Mouse (Mus musculus): ENCODE data around the gene Gnb5. TPM values are rescaled to one million over a fixed set of nuclear protein-coding genes. Genes with fewer than 3 reads are reported as not detected.

The Gnb5 gene
- polyA plus RNA-seq, 1 experiment from 2014 or later, result 16.2 TPM

GRCm38 (mm10) chr9:75299342-75299741, 6.7 kb upstream of the Gnb5 start:
- Histone ChIP-seq H3K9me3 (ENCODE audit: control insufficient read depth, low read length) (no peaks in the 10 kb centered on the region), H3K27me3 (replicated peaks; ENCODE audit: control insufficient read depth, insufficient read depth, low read length) (no peaks in the 10 kb centered on the region), H3K4me1 (ENCODE audit: control insufficient read depth, insufficient read depth, low read length) (no peaks in the 10 kb centered on the region), H3K27ac (ENCODE audit: low read length) (no peak overlapping the region), H3K4me3 (ENCODE audit: low read length) (no peak overlapping the region), H3K4me2 (ENCODE audit: low read depth, low read length) (no peak overlapping the region), H3K36me3 (ENCODE audit: control insufficient read depth, insufficient read depth, low read length) (no peaks in the 10 kb centered on the region), H3K9ac (ENCODE audit: low read depth, low read length) (no peak overlapping the region)
- 80% methylated on average over 2 of the region's 2 CpGs for WGBS
- no peak for ATAC-seq

- Histone ChIP-seq H3K4me2 (ENCODE audit: low read depth, low read length) (no peak overlapping the region), H3K4me1 (ENCODE audit: control insufficient read depth, insufficient read depth, low read length) (no peaks in the 10 kb centered on the region), H3K27ac (ENCODE audit: low read length) (no peak overlapping the region), H3K27me3 (replicated peaks; ENCODE audit: control insufficient read depth, insufficient read depth, low read length) (no peaks in the 10 kb centered on the region), H3K9ac (ENCODE audit: low read depth, low read length) (no peak overlapping the region), H3K36me3 (ENCODE audit: control insufficient read depth, insufficient read depth, low read length) (no peaks in the 10 kb centered on the region), H3K9me3 (ENCODE audit: control insufficient read depth, low read length) (no peaks in the 10 kb centered on the region), H3K4me3 (ENCODE audit: low read length) (no peak overlapping the region)
- 80% methylated on average over 2 of the region's 2 CpGs for WGBS
- ATAC-seq, result no peak
Measured at GRCm38 (mm10) chr9:75303033-75303432, 3.1 kb upstream of the Gnb5 start.

GRCm38 (mm10) chr9:75303701-75304261, 2.3 kb upstream of the Gnb5 start:
- Histone ChIP-seq H3K4me1 (ENCODE audit: control insufficient read depth, insufficient read depth, low read length) (no peaks in the 10 kb centered on the region), H3K27me3 (replicated peaks; ENCODE audit: control insufficient read depth, insufficient read depth, low read length) (no peaks in the 10 kb centered on the region), H3K9me3 (ENCODE audit: control insufficient read depth, low read length) (no peaks in the 10 kb centered on the region), H3K36me3 (ENCODE audit: control insufficient read depth, insufficient read depth, low read length) (no peaks in the 10 kb centered on the region), H3K9ac (ENCODE audit: low read depth, low read length) (no peak overlapping the region), H3K4me3 (ENCODE audit: low read length) (no peak overlapping the region), H3K27ac (ENCODE audit: low read length) (no peak overlapping the region), H3K4me2 (ENCODE audit: low read depth, low read length) (no peak overlapping the region)
- ATAC-seq, result no peak
- 37% methylated on average over 16 of the region's 16 CpGs for WGBS

GRCm38 (mm10) chr9:75304286-75304685, 1.8 kb upstream of the Gnb5 start:
- ATAC-seq, result no peak
- Histone ChIP-seq H3K4me3 (ENCODE audit: low read length) (no peak overlapping the region), H3K36me3 (ENCODE audit: control insufficient read depth, insufficient read depth, low read length) (no peaks in the 10 kb centered on the region), H3K27ac (ENCODE audit: low read length) (no peak overlapping the region), H3K9me3 (ENCODE audit: control insufficient read depth, low read length) (no peaks in the 10 kb centered on the region), H3K9ac (ENCODE audit: low read depth, low read length) (no peak overlapping the region), H3K27me3 (replicated peaks; ENCODE audit: control insufficient read depth, insufficient read depth, low read length) (no peaks in the 10 kb centered on the region), H3K4me1 (ENCODE audit: control insufficient read depth, insufficient read depth, low read length) (no peaks in the 10 kb centered on the region), H3K4me2 (ENCODE audit: low read depth, low read length) (no peak overlapping the region)
- 40% methylated on average over 7 of the region's 7 CpGs for WGBS

GRCm38 (mm10) chr9:75307015-75307414, 927 bp downstream of the Gnb5 start:
- no peaks in the 10 kb centered on the region for H3K36me3 ChIP-seq (ENCODE audit: control insufficient read depth, insufficient read depth, low read length)
- WGBS, result 84% methylated on average over 5 of the region's 5 CpGs
- no peaks in the 10 kb centered on the region for H3K27me3 ChIP-seq (replicated peaks; ENCODE audit: control insufficient read depth, insufficient read depth, low read length)

GRCm38 (mm10) chr9:75308621-75309020, 2.5 kb downstream of the Gnb5 start:
- Histone ChIP-seq H3K4me1 (ENCODE audit: control insufficient read depth, insufficient read depth, low read length) (peaks cover 3% of the 10 kb centered on the region; the same call in 1 of the 2 replicates), H3K27ac (ENCODE audit: low read length) (no peak overlapping the region), H3K9me3 (ENCODE audit: control insufficient read depth, low read length) (no peaks in the 10 kb centered on the region), H3K9ac (ENCODE audit: low read depth, low read length) (no peak overlapping the region), H3K36me3 (ENCODE audit: control insufficient read depth, insufficient read depth, low read length) (no peaks in the 10 kb centered on the region), H3K27me3 (replicated peaks; ENCODE audit: control insufficient read depth, insufficient read depth, low read length) (no peaks in the 10 kb centered on the region), H3K4me2 (ENCODE audit: low read depth, low read length) (no peak overlapping the region), H3K4me3 (ENCODE audit: low read length) (no peak overlapping the region)
- WGBS, result 60% methylated on average over 5 of the region's 5 CpGs
- no peak for ATAC-seq

More at GRCm38 (mm10) chr9:75307015-75307414, 927 bp downstream of the Gnb5 start:
- no peaks in the 10 kb centered on the region for H3K9me3 ChIP-seq (ENCODE audit: control insufficient read depth, low read length)
- H3K4me2 ChIP-seq (ENCODE audit: low read depth, low read length), result no peak overlapping the region
- H3K27ac ChIP-seq (ENCODE audit: low read length), result no peak overlapping the region
- no peak overlapping the region for H3K4me3 ChIP-seq (ENCODE audit: low read length)
- no peak for ATAC-seq
- H3K9ac ChIP-seq (ENCODE audit: low read depth, low read length), result no peak overlapping the region
- no peaks in the 10 kb centered on the region for H3K4me1 ChIP-seq (ENCODE audit: control insufficient read depth, insufficient read depth, low read length)

- Histone ChIP-seq H3K4me3 (ENCODE audit: low read length) (no peak overlapping the region), H3K27ac (ENCODE audit: low read length) (no peak overlapping the region), H3K9me3 (ENCODE audit: control insufficient read depth, low read length) (no peaks in the 10 kb centered on the region), H3K36me3 (ENCODE audit: control insufficient read depth, insufficient read depth, low read length) (no peaks in the 10 kb centered on the region), H3K27me3 (replicated peaks; ENCODE audit: control insufficient read depth, insufficient read depth, low read length) (no peaks in the 10 kb centered on the region), H3K4me1 (ENCODE audit: control insufficient read depth, insufficient read depth, low read length) (peaks cover 12% of the 10 kb centered on the region), H3K9ac (ENCODE audit: low read depth, low read length) (no peak overlapping the region), H3K4me2 (ENCODE audit: low read depth, low read length) (no peak overlapping the region)
- ATAC-seq, result no peak
- 16% methylated on average over 4 of the region's 4 CpGs for WGBS
Measured at GRCm38 (mm10) chr9:75312008-75312407, 5.9 kb downstream of the Gnb5 start.

- Histone ChIP-seq H3K4me3 (ENCODE audit: low read length) (peak overlapping the region; percentile 69), H3K9ac (ENCODE audit: low read depth, low read length) (peak overlapping the region; percentile 75; the same call in 1 of the 2 replicates), H3K4me1 (ENCODE audit: control insufficient read depth, insufficient read depth, low read length) (peaks cover 17% of the 10 kb centered on the region), H3K27me3 (replicated peaks; ENCODE audit: control insufficient read depth, insufficient read depth, low read length) (no peaks in the 10 kb centered on the region), H3K9me3 (ENCODE audit: control insufficient read depth, low read length) (no peaks in the 10 kb centered on the region), H3K4me2 (ENCODE audit: low read depth, low read length) (peak overlapping the region; percentile 77), H3K36me3 (ENCODE audit: control insufficient read depth, insufficient read depth, low read length) (peaks cover 2% of the 10 kb centered on the region; the same call in 1 of the 2 replicates), H3K27ac (ENCODE audit: low read length) (0 out of 2 replicates have a peak overlapping the region, but pooled peaks have one; percentile 24)
- 0 out of 2 replicates have a peak, but pooled peaks have one; percentile 1 for ATAC-seq
- 26% methylated on average over 11 of the region's 11 CpGs for WGBS
Measured at GRCm38 (mm10) chr9:75313138-75313831, 7.2 kb downstream of the Gnb5 start.

GRCm38 (mm10) chr9:75313832-75314516, 7.9 kb downstream of the Gnb5 start:
- Histone ChIP-seq H3K36me3 (ENCODE audit: control insufficient read depth, insufficient read depth, low read length) (peaks cover 2% of the 10 kb centered on the region; the same call in 1 of the 2 replicates), H3K9ac (ENCODE audit: low read depth, low read length) (peak overlapping the region; percentile 75), H3K27me3 (replicated peaks; ENCODE audit: control insufficient read depth, insufficient read depth, low read length) (no peaks in the 10 kb centered on the region), H3K27ac (ENCODE audit: low read length) (peak overlapping the region; percentile 78), H3K4me3 (ENCODE audit: low read length) (peak overlapping the region; percentile 69), H3K9me3 (ENCODE audit: control insufficient read depth, low read length) (no peaks in the 10 kb centered on the region), H3K4me1 (ENCODE audit: control insufficient read depth, insufficient read depth, low read length) (peaks cover 17% of the 10 kb centered on the region), H3K4me2 (ENCODE audit: low read depth, low read length) (peak overlapping the region; percentile 77)
- 1% methylated on average over 51 of the region's 52 CpGs for WGBS
- ATAC-seq, result peak; percentile 85

All from intestine, embryonic 16.5 days (tissue).